Mouse (Mus musculus) right cerebral cortex, adult 18-20 months (tissue): ENCODE results near the gene Tnfsf13b.

ENCODE experiments used
- DNase-seq: peaks from one replicate; pipeline ENCODE4 v3.0.0; 2022; ENCODE audit warnings: mixed read lengths

The Tnfsf13b gene

DNA sequence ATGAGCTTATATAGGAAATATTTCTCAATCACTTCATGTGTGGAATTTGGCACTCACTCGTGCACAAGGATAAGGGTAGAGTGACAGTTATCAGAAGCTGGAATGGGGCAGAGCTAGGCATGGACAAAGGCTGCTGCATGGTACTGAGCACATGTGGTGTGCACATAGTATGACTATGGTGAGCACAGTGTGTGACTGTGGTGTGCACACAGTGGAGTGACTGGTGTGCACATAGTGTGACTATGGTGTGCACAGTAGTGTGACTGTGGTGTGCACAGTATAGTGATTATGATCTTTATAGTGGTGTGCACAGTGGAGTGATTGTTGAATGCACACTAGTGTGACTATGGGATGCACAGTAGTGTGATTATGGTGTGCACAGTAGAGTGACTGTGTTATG is 39.5 kb downstream of the Tnfsf13b start:
- DNase-seq = no peak

DNA sequence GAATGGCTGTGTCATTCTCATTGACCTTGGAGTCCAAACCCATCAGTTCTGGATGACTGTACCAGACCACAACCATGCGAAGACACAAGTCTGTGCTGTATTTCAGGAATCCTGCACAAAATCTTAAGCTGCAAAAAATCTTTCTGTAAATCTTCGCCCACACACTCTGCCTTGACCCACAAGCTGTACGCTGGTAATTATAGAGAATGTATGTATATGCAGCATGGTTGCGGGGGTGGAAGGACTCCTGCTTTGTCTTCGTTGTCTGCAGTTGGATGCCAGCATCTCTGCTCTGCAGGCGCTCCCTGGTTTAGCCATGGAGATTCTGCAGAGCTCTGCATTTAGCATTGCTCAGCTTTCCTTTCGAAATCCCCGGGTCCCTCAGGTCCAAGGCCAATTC is 42.9 kb downstream of the Tnfsf13b start:
- peak; percentile 86 for DNase-seq

DNA sequence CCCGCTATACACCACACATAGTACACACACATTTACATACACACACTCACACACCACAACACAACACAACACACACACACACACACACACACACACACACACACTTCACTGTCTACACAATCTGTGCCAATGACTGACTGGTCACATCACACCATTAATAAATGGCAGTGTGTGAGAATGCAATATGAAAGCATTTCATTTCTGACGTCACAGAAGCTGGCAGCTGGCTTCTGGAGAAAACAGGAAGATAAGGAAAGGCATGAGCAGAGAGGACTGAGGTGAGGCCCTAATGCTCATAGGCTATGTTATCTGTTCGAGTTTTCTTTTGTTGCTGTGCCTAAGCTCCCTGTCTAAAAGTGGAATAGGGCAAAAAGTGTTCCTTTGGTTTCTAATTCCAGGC is 45.3 kb downstream of the Tnfsf13b start:
- DNase-seq = no peak

DNA sequence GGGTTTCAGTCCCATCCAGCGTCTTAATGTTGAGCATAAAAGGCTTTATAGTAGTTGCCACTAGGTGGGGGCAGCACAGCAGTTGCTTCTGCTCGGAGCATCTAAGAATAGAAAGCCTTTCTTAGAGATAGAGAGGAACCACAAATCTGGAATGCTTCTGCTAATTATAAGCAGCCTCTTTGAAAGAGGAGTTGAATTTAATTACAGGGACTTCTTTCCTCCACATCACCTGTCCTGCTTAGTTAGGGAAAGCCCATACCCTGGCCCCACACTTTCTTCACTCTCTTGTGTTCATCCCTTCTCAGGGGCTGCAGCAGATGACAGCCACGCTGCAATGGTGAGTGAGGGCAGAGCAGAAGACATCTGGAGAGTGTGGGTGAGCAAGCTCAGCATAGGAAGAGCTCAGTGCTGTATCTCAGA is 47.3 kb downstream of the Tnfsf13b start:
- DNase-seq = peak; percentile 73

DNA sequence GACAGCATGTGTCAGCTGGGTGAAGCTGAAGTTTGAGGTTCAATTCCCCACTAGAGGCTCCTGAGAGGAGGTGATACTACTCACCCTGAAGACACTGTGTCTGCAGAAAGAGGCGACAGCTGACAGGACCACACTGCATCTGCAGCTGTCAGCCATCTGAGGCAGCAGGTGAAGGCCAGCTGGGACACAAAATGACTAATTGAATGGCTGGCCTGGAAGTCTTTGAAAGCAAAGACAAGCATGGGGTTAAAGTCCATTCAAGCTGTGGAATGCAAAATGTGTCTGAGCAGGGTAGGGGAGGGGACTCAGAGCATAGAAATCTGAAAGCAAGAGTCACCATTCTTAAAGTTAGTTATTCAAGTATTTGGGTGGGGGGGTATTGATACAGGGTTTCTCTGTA is 54.7 kb downstream of the Tnfsf13b start:
- DNase-seq = no peak

DNA sequence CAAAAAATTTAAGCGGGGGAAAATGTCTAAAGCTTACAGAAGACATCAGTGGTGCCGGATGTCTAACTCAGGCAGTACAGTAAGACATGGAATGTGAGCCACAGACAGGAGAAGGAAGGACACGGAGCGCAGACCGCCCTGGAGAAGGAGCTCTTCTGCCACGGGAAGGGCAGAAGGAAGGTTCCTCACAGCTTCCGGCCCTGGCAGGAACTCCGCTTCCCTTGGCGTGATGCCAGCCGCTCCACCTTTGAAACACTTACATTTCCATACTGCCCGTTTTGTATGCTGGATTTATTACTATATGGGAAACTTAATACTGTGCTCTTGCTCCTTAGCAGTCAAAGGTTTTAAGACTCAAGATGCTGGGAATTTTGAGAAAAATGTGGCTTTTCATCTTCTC is 60.6 kb downstream of the Tnfsf13b start:
- no peak for DNase-seq

DNA sequence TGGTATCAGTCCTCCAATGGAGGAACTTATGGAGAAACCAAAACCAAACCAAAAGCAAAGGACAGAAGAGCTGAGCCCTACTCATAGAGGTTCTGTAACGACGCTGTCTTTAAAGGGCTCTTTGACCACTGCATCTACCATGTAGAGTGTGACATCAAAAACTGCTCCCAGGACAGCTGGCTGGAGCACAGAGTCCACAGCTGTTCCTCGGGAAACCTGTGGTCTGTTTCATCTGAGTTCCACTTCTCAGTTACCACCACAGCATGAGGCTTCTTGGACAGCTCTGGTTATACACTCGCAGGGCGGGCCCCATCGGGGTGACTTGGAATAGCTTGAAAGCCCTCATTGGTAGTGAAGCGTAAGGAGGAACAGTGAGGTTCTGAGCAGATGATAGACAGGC is 61.5 kb downstream of the Tnfsf13b start:
- DNase-seq = no peak

DNA sequence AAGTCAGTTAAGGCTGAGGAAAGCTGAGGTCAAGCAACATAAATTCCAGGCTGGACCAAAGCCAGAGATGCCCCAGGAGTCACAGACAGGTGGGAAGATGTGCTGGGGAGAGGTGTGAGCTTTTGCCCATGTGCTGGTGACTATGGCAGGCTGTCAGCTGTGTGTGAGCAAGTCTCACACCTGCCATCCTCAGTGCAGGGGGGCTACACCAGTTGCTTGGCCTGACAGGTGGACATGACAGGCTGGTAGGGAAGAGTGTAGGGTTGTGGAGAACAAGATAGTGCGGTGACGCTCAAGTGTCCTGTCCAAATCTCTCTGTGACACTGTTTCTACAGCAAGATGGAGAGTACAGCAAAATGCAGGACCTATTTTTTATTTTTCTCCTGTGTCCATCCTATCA is 66.1 kb downstream of the Tnfsf13b start:
- no peak for DNase-seq
